Mouse (Mus musculus): ENCODE measurements around the gene Rabggta.
A peak's percentile ranks its signal among the peaks of the same experiment; 100 is the strongest.

DNA sequence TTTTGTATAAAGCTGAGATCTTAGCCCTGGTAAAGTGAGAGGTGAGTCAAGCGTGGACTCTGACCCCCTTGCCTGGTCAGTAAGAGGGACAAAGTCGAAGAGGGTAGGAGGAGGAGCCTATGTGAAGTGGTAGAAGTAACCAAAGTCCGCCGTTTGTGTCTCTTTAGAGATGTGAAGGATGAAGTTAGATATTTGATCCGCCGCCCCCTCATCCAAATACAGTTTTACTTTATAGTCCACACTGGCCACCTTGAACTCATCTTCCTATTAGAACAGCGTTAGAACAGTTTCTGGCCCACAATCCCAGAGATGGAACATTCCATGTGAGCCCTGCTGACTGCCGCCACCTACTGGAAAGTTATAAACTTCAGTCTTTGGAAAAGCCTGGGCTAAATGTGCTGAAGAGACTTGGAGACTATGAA, 36.3 kb upstream of the Rabggta start, which contains the start of gene Cideb:
- TF ChIP-seq CTCF (IDR thresholded peaks at IDR 0.05; ENCODE audit: borderline replicate concordance, insufficient read depth, low read length) (peak; percentile 19; the same call in 1 of the 2 replicates), POLR2A (IDR thresholded peaks at IDR 0.05; ENCODE audit: low read depth, low read length) (no peak)
